Mouse (Mus musculus) heart, embryonic 15.5 days (tissue): Measurements from ENCODE around the gene Tph1. TPM values are rescaled to one million over a fixed set of nuclear protein-coding genes. Genes with fewer than 3 reads are reported as not detected.

Experiments used
- ATAC-seq: fragments of 200-750 bp; cut with Nextera tagmentation; replicated peaks from 2 replicates; pipeline ENCODE4 v1.8.0; 2017; ENCODE audit warnings: low read depth, moderate TSS enrichment; ENCODE audit not compliant: insufficient number of reproducible peaks, insufficient read depth, low FRiP score
- H3K27ac ChIP-seq: fragments of 300-500 bp; sonication (generic); 2 replicates; pipeline ENCODE4 v1.5.1; 2015; ENCODE audit warnings: mild to moderate bottlenecking, inconsistent platforms
- H3K27me3 ChIP-seq: fragments of 300-500 bp; sonication (generic); 2 replicates; pipeline ENCODE4 v1.6.1; 2015; ENCODE audit warnings: inconsistent platforms
- H3K36me3 ChIP-seq: fragments of 300-500 bp; sonication (generic); 2 replicates; pipeline ENCODE4 v1.6.1; 2015; ENCODE audit warnings: mild to moderate bottlenecking, inconsistent platforms
- H3K4me1 ChIP-seq: fragments of 300-500 bp; sonication (generic); replicated peaks from 2 replicates; pipeline ENCODE4 v1.6.1; 2015; ENCODE audit warnings: inconsistent platforms
- H3K4me2 ChIP-seq: fragments of 300-500 bp; sonication (generic); 2 replicates; pipeline ENCODE4 v1.6.1; 2015; ENCODE audit warnings: inconsistent platforms, mild to moderate bottlenecking, moderate library complexity
- H3K4me3 ChIP-seq: fragments of 300-500 bp; sonication (generic); 2 replicates; pipeline ENCODE4 v1.5.1; 2015; ENCODE audit warnings: mild to moderate bottlenecking, inconsistent platforms
- H3K9ac ChIP-seq: fragments of 300-500 bp; sonication (generic); 2 replicates; pipeline ENCODE4 v1.6.1; 2015; ENCODE audit warnings: mild to moderate bottlenecking, inconsistent platforms
- H3K9me3 ChIP-seq: fragments of 300-500 bp; sonication (generic); replicated peaks from 2 replicates; pipeline ENCODE4 v1.6.1; 2016; ENCODE audit warnings: inconsistent platforms
- WGBS: fragments of 180-500 bp; shearing (Covaris S2); methylation state at CpG from one replicate; pipeline ENCODE4 v1.1.7; 2015; ENCODE audit warnings: mixed read lengths; 5-methylcytosine and 5-hydroxymethylcytosine counted together
- polyA plus RNA-seq: library from polyadenylated mRNA; unstranded; fragments of >200 nt; fragmentation: Nextera tagmentation; extraction: Ambion mirVana; gene quantifications from 2 replicates; pipeline ENCODE4 v1.2.1, GENCODE M21; 2015

Tph1 gene
- polyA plus RNA-seq, 1 experiment from 2014 or later: 0.23 TPM

DNA sequence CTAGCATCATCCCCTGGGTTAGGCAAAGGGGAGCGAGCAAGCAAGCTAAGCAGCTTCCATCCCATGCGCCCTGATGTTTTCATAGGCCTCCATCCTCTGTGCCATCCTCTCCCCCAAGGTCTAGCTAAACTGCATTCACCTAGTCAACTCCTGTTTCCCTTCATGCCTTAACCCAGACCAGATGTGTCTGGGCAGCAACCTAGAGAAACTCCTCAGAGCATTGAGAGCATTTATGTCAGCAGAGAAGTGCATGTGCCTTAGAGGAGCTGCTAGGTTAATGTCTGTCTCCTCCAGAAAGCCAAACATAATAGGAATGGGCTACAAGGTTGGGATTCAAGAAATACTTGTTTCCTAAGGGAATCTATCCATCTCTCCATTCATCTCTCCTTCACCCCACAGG, 75.3 kb downstream of the Tph1 start:
- Histone ChIP-seq H3K36me3 (no peaks in the 10 kb centered on the region), H3K27ac (no peak overlapping the region), H3K4me1 (peaks cover 7% of the 10 kb centered on the region), H3K9ac (no peak overlapping the region), H3K9me3 (no peaks in the 10 kb centered on the region), H3K27me3 (no peaks in the 10 kb centered on the region), H3K4me2 (no peak overlapping the region), H3K4me3 (no peak overlapping the region)
- 83% methylated on average over 2 of the region's 2 CpGs for WGBS
- ATAC-seq: no peak

Other genes starting within 250 kb of the Tph1 start
- gene Sergef, start 32.7 kb downstream of the Tph1 start, polyA plus RNA-seq: 9.3 and 10.3 TPM in 2 replicates
- 12.6 and 14.3 TPM in 2 replicates for gene Saal1, start 38.1 kb upstream of the Tph1 start, polyA plus RNA-seq
- 0.50 and 0.65 TPM in 2 replicates for gene Saa3, start 43.2 kb upstream of the Tph1 start, polyA plus RNA-seq
- gene Saa4, start 60.1 kb upstream of the Tph1 start, polyA plus RNA-seq: 0.06 TPM in 1 of 2 replicates, not detected in the other
- not detected in 2 replicates for gene Saa1, start 70.4 kb upstream of the Tph1 start, polyA plus RNA-seq
- not detected in 2 replicates for gene Saa2, start 79.3 kb upstream of the Tph1 start, polyA plus RNA-seq
- gene Hps5, start 123.5 kb upstream of the Tph1 start, polyA plus RNA-seq: 9.5 and 13.6 TPM in 2 replicates
- 28.3 and 28.8 TPM in 2 replicates for gene Gtf2h1, start 123.6 kb upstream of the Tph1 start, polyA plus RNA-seq
- gene Ldha, start 168.9 kb upstream of the Tph1 start, polyA plus RNA-seq: 2,657 and 2,686 TPM in 2 replicates
- not detected in 2 replicates for gene Ldhc, start 188.7 kb upstream of the Tph1 start, polyA plus RNA-seq
- gene Tsg101, start 247.4 kb upstream of the Tph1 start, polyA plus RNA-seq: 151 and 155 TPM in 2 replicates